Mouse (Mus musculus) retina, postnatal 7 days (tissue): Measurements from ENCODE around the gene Tymp.

Experiments
- DNase-seq: peaks from one replicate; pipeline ENCODE4 v3.0.0-alpha.2; 2012; ENCODE audit warnings: low read depth, low spot score

Tymp gene

GRCm38 (mm10) chr15:89376957-89377356 lies at the start of gene Tymp:
TSS of gene Tymp (minus strand) at chr15:89377039.
- no peak for DNase-seq

GRCm38 (mm10) chr15:89425711-89426121 lies 48.9 kb upstream of the Tymp start, which contains the start of gene Cpt1b:
TSS of gene Cpt1b (minus strand) at chr15:89425863.
- no peak for DNase-seq

- no peak for DNase-seq
These were observed 47.8 kb upstream of the Tymp start for GRCm38 (mm10) chr15:89424621-89425020.

GRCm38 (mm10) chr15:89421938-89422337 lies 45.1 kb upstream of the Tymp start:
- no peak for DNase-seq

- no peak for DNase-seq
These were observed 38.4 kb upstream of the Tymp start for GRCm38 (mm10) chr15:89415282-89415681.

- no peak for DNase-seq
These were observed 33.3 kb upstream of the Tymp start, which contains the start of gene Syce3 for GRCm38 (mm10) chr15:89410118-89410517. TSS of gene Syce3 (minus strand) at chr15:89410503.

GRCm38 (mm10) chr15:89406691-89407090 lies 29.9 kb upstream of the Tymp start:
- no peak for DNase-seq

- no peak for DNase-seq
These were observed 28.2 kb upstream of the Tymp start for GRCm38 (mm10) chr15:89404831-89405623.

GRCm38 (mm10) chr15:89402471-89402870 lies 25.6 kb upstream of the Tymp start:
- no peak for DNase-seq

- DNase-seq = no peak
These were observed 22.9 kb upstream of the Tymp start for GRCm38 (mm10) chr15:89399716-89400115.

- no peak for DNase-seq
These were observed 21.3 kb upstream of the Tymp start for GRCm38 (mm10) chr15:89398146-89398545.

GRCm38 (mm10) chr15:89396883-89397282 lies 20.0 kb upstream of the Tymp start:
- DNase-seq = no peak

GRCm38 (mm10) chr15:89390081-89390480 lies 13.2 kb upstream of the Tymp start:
- no peak for DNase-seq

- no peak for DNase-seq
These were observed 10.3 kb upstream of the Tymp start for GRCm38 (mm10) chr15:89387127-89387526.

GRCm38 (mm10) chr15:89384617-89385016 lies 7.8 kb upstream of the Tymp start, which contains the start of gene Klhdc7b:
TSS of gene Klhdc7b (plus strand) at chr15:89384917.
- no peak for DNase-seq

- no peak for DNase-seq
These were observed 2.6 kb upstream of the Tymp start for GRCm38 (mm10) chr15:89379429-89379828.

- DNase-seq = no peak
These were observed 2.1 kb upstream of the Tymp start, which contains the start of gene Odf3b for GRCm38 (mm10) chr15:89378831-89379401. TSS of gene Odf3b (minus strand) at chr15:89379282.

- DNase-seq = no peak
These were observed 1.3 kb upstream of the Tymp start for GRCm38 (mm10) chr15:89377938-89378828.

GRCm38 (mm10) chr15:89377362-89377761 lies 523 bp upstream of the Tymp start:
- DNase-seq = no peak

GRCm38 (mm10) chr15:89376040-89376439 lies 799 bp downstream of the Tymp start:
- no peak for DNase-seq

- DNase-seq = no peak
These were observed 1.9 kb downstream of the Tymp start for GRCm38 (mm10) chr15:89374801-89375534.
